Mouse (Mus musculus) lung, postnatal 0 days (tissue): ENCODE data around the gene H2-K1. TPM values are rescaled to one million over a fixed set of nuclear protein-coding genes. Genes with fewer than 3 reads are reported as not detected.

Experiments used
- ATAC-seq: fragments of 200-750 bp; cut with Nextera tagmentation; 2 replicates; pipeline ENCODE4 v1.8.0; 2017; ENCODE audit warnings: moderate library complexity
- DNase-seq: peaks from one replicate; pipeline ENCODE4 v3.0.0-alpha.2; 2016; ENCODE audit warnings: low spot score
- H3K27ac ChIP-seq: fragments of 300-500 bp; sonication (generic); 2 replicates; pipeline ENCODE4 v1.5.1; 2014; ENCODE audit warnings: antibody characterized with exemption, mild to moderate bottlenecking, low read length, mixed read lengths
- H3K27me3 ChIP-seq: fragments of 300-500 bp; sonication (generic); replicated peaks from 2 replicates; pipeline ENCODE4 v1.6.1; 2014; ENCODE audit warnings: low read length, mixed read lengths; ENCODE audit not compliant: insufficient read depth
- H3K36me3 ChIP-seq: fragments of 300-500 bp; sonication (generic); 2 replicates; pipeline ENCODE4 v1.6.1; 2014; ENCODE audit warnings: low read length, mixed read lengths; ENCODE audit not compliant: insufficient read depth
- H3K4me1 ChIP-seq: fragments of 300-500 bp; sonication (generic); 2 replicates; pipeline ENCODE4 v1.6.1; 2014; ENCODE audit warnings: antibody characterized with exemption, low read depth, low read length, mixed read lengths; ENCODE audit not compliant: insufficient read depth
- H3K4me2 ChIP-seq: fragments of 300-500 bp; sonication (generic); replicated peaks from 2 replicates; pipeline ENCODE4 v1.6.1; 2014; ENCODE audit warnings: low read depth, mild to moderate bottlenecking, low read length, moderate library complexity, mixed read lengths
- H3K4me3 ChIP-seq: fragments of 300-500 bp; sonication (generic); 2 replicates; pipeline ENCODE4 v1.5.1; 2014; ENCODE audit warnings: low read depth, low read length
- H3K9ac ChIP-seq: fragments of 300-500 bp; sonication (generic); replicated peaks from 2 replicates; pipeline ENCODE4 v1.6.1; 2014; ENCODE audit warnings: low read depth, mild to moderate bottlenecking
- H3K9me3 ChIP-seq: fragments of 300-500 bp; sonication (generic); 2 replicates; pipeline ENCODE4 v1.6.1; 2016; ENCODE audit warnings: low read length, mixed read lengths
- CTCF ChIP-seq: IDR thresholded peaks from 2 replicates; pipeline ENCODE4 v1.5.1; 2016; ENCODE audit warnings: antibody characterized with exemption, mild to moderate bottlenecking
- EP300 ChIP-seq: IDR thresholded peaks from 2 replicates; pipeline ENCODE4 v1.6.1; 2016; ENCODE audit warnings: antibody characterized with exemption, mild to moderate bottlenecking, control low read depth
- WGBS: fragments of 180-500 bp; shearing (Covaris S2); extraction: QIAGEN DNeasy Blood & Tissue Kit; methylation state at CpG from one replicate; pipeline ENCODE4 v1.1.7; 2014; 5-methylcytosine and 5-hydroxymethylcytosine counted together
- polyA plus RNA-seq: library from polyadenylated mRNA; unstranded; fragments of >200 nt; fragmentation: Nextera tagmentation; extraction: Ambion mirVana; gene quantifications from 2 replicates; pipeline ENCODE4 v1.2.1, GENCODE M21; 2015

Gene H2-K1
- polyA plus RNA-seq, 1 experiment from 2014 or later, result 222 TPM

DNA sequence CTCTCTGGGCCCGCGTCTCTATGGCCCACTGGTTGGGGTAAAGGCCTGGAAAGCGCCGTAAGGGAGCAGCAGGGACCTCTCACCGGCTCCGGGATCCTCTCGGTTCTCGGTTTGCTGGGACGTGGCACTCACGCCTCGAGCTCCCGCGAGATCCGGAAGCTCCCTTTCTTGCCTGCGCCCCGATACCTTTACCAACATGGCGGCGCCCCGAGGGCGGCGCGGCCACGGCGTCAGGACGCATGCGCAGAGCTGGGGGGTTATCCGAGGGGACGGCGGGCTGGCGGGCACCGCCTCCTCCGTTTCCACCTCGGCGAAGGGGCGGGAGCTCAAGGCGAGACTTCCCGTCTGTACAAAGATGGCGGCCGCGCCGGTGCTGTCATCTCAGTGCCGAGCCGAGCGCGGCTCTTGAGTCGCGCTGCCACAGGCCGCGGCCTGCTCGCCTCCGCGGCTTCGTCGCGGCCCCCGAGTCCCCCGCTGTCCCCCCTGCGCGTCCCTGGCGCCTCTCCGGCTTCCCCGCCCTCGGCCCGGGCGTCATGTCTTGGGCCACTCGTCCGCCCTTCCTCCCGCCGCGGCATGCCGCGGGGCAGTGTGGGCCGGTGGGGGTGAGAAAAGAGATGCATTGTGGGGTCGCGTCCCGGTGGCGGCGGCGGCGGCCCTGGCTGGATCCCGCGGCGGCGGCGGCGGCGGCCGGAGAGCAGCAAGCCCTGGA, 31.5 kb upstream of the H2-K1 start, which contains the start of the genes Slc39a7 and Rxrb:
Gene Slc39a7 (minus strand): TSS at position 218 of the 709 bp plus-strand sequence.
Gene Rxrb (plus strand): TSS at position 348 of the 709 bp plus-strand sequence.
- TF ChIP-seq CTCF (no peak), EP300 (peak; percentile 77)
- WGBS, result 0% methylated on average over 51 of the region's 88 CpGs
- Histone ChIP-seq H3K9ac (peak within 1 kb of the TSS; percentile 91), H3K9me3 (no peaks in the 10 kb centered on the region), H3K27me3 (no peaks in the 10 kb centered on the region), H3K36me3 (peaks cover 22% of the 10 kb centered on the region), H3K4me1 (peaks cover 36% of the 10 kb centered on the region), H3K4me3 (peak within 1 kb of the TSS; percentile 94), H3K4me2 (peak within 1 kb of the TSS; percentile 89), H3K27ac (peak within 1 kb of the TSS; percentile 98)
- ATAC-seq (peak; percentile 85), DNase-seq (peak; percentile 98)

DNA sequence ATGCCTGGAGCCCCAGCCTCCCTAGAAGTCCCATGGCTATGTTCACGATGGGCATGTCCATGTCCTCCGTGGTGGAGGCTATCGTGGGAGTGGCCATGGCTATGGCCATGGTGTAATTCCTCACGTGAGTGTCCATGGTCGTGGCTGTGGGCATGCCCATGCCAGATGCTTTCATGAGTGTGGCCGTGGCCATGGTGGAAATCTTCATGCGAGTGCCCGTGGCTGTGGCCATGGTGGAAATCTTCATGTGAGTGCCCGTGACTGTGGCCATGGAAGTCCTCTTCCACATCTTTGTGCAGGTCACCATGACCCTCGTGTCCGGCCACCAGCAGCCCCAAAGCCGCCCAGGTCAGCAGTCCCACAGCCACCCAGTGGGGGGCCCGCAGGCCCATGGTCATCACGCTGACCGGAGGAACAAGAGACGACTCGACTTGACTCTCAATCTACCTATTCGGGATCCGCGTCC, 30.7 kb upstream of the H2-K1 start:
- peak; percentile 5 for ATAC-seq
- H3K9me3 ChIP-seq, result no peaks in the 10 kb centered on the region
- WGBS, result 2% methylated on average over 20 of the region's 20 CpGs
- H3K9ac ChIP-seq, result peak overlapping the region; percentile 91
- TF ChIP-seq CTCF, result peak; percentile 38
- TF ChIP-seq EP300, result no peak
- H3K27ac ChIP-seq, result peak overlapping the region; percentile 98
- H3K4me3 ChIP-seq, result peak overlapping the region; percentile 94
- no peaks in the 10 kb centered on the region for H3K27me3 ChIP-seq
- peak; percentile 49 for DNase-seq
- H3K4me1 ChIP-seq, result peaks cover 36% of the 10 kb centered on the region
- peak overlapping the region; percentile 89 for H3K4me2 ChIP-seq
- H3K36me3 ChIP-seq, result peaks cover 15% of the 10 kb centered on the region

DNA sequence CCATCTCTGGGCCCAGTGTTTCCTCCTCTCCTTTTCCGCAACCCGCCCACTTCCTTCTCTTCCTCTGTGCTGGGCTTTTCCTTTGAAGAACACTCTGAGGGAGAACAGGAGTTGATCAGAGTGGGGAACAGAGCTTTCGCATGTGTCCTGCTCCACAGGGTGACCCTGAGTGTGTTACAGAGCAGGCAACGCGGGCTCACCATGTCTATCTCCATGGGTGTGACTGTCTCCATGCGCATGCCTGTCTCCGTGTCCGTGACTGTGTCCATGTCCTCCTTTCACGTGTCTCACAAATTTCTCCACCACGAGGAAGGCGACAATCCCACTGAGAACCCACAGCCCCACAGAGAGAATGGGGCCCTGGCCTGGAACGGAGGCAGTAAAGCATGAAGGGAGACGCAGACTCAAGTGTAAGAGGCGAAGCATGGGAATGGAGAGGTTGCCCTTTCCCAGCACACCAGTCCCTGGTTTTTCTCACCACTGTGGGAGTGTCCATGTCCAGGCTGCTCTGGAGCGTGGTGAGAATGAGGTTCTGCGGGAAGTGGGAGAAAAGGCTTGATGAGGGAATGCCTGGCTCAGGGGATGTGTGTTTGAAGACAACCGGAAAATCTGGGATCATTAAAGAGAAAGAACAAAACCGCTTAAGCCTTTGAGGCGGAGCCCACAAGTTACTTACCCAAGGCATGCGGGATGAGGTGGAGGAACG, 29.9 kb upstream of the H2-K1 start:
- Histone ChIP-seq H3K27ac (no peak overlapping the region), H3K4me3 (peak overlapping the region; percentile 94), H3K4me2 (peak overlapping the region; percentile 89), H3K9me3 (no peaks in the 10 kb centered on the region), H3K9ac (peak overlapping the region; percentile 8; the same call in 1 of the 2 replicates), H3K36me3 (peaks cover 13% of the 10 kb centered on the region), H3K4me1 (peaks cover 40% of the 10 kb centered on the region), H3K27me3 (no peaks in the 10 kb centered on the region)
- 68% methylated on average over 21 of the region's 21 CpGs for whole genome bisulfite sequencing
- DNase-seq, result no peak
- TF ChIP-seq EP300, result no peak
- no peak for ATAC-seq

DNA sequence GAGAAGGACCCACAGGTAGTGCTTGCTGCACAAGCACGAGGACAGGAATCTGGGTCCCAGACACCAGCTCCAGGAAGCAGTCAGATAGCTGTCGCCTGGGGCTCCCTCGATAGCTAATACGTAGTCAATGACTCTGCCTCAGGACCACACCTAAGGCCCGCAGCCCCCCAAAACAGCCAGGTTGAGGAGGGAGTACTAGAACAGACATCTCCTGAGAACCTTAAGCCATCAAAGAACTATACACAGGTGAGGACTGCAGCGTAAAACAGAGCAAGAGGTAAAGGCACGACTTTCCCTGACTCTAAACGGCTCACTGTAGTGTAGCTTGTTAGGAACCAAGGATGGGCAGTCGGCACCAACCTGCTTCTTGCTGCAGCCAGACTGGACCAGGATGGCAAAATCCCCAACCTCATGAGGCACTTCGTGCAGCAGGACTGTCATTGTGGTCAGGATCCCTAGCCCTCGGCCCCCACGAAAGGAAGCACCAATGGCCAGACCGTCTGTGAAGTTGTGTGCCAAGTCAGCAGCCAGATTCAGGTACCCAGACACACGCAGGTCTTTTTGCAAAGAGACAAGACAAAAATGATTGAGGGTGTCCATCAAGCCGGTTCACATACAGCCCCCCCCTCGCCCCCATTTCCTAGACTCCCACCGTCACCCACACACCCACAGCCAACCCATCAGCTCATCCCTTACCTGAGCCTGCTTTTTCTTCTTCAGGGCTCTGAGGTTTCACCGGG, 29.2 kb upstream of the H2-K1 start:
- no peak for DNase-seq
- Histone ChIP-seq H3K9me3 (no peaks in the 10 kb centered on the region), H3K27me3 (no peaks in the 10 kb centered on the region), H3K27ac (no peak overlapping the region), H3K4me1 (peaks cover 40% of the 10 kb centered on the region), H3K4me3 (no peak overlapping the region), H3K36me3 (peaks cover 13% of the 10 kb centered on the region), H3K4me2 (no peak overlapping the region), H3K9ac (0 out of 2 replicates have a peak overlapping the region, but pooled peaks have one; percentile 8)
- ATAC-seq, result no peak
- TF ChIP-seq CTCF, result no peak
- no peak for TF ChIP-seq EP300
- 86% methylated on average over 18 of the region's 18 CpGs for WGBS

DNA sequence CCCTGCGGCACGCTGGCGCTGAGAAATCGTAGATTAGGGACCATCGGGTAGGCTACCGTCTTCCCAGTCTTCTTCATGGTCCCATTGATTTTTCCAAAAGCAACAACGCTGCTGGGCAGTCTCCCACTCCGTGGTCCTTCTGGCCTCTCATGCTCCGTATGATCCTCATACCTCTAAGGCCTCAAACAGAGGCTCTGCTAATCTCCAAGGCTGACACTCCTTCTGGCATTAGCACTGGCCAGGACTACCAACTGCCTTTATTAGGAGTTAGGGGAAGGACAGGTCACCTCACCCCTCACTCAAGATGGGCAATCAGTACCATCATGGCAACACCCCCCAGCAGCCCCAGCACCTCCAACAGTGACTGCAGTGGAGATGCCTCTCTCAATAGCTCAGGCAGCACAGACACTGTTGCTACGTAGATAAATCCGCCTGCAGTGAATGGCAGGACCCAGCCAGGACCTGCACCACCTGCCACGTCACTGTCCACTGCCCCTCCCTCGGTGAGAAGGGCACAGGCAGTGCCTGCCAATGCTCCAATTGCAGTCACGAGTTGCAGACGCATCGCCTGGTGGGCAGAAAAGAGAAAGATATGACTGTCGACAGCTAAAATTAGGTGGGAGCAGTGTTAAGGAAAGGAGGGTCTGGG, 28.5 kb upstream of the H2-K1 start:
- no peaks in the 10 kb centered on the region for H3K27me3 ChIP-seq
- no peak for ATAC-seq
- no peak overlapping the region for H3K9ac ChIP-seq
- no peak for DNase-seq
- TF ChIP-seq EP300, result no peak
- TF ChIP-seq CTCF, result no peak
- H3K36me3 ChIP-seq, result peaks cover 13% of the 10 kb centered on the region
- WGBS, result 68% methylated on average over 17 of the region's 17 CpGs
- H3K4me3 ChIP-seq, result no peak overlapping the region
- H3K9me3 ChIP-seq, result no peaks in the 10 kb centered on the region
- H3K27ac ChIP-seq, result no peak overlapping the region
- peaks cover 40% of the 10 kb centered on the region for H3K4me1 ChIP-seq
- H3K4me2 ChIP-seq, result peak overlapping the region; percentile 98; the same call in 1 of the 2 replicates
